Mouse (Mus musculus): ENCODE data around the gene Car8. TPM values are rescaled to one million over a fixed set of nuclear protein-coding genes. Genes with fewer than 3 reads are reported as not detected.

Gene Car8
- not detected for polyA plus RNA-seq (2017; shearing (Covaris generic))

DNA sequence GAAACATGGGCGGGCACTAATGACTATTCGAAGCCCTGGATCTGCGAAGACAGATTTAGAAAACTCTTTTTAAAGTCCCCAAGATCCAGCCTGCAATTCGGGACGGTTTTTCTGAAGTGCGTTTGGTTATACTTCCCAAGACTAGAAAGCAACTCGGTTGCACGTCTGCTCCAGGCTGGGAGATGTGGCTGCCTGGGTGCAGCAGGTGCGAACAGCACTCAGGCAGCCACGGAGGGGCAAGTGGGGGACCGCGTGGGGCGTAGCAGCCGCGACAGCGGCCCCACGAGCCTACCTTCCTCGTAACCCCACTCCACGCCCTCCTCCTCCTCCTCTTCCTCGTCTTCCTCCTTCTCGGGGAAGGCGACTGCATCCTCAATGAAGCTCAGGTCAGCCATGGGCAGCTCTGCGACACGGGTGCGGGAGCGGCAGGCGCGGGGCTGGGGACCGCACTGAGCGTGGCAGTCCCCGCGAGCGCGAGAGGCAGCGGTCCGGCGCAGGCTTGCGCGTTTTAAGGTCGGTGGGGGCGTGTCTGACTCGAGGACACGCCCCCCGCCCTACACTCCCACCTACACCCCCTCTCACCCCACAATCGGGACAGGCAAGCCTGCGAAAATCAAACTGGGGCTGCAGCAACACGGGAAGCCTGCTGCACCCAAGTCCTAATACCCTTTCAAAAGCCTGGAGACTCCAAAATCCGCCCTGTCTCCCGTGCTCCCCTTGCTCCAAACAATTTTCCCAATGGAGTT, at the start of gene Car8:
TSS of gene Car8 (minus strand) at position 482 of the 746 bp plus-strand sequence.
- ATAC-seq, result no peak

GRCm38 (mm10) chr4:8284934-8285333, 46.1 kb upstream of the Car8 start:
- ATAC-seq, result no peak

DNA sequence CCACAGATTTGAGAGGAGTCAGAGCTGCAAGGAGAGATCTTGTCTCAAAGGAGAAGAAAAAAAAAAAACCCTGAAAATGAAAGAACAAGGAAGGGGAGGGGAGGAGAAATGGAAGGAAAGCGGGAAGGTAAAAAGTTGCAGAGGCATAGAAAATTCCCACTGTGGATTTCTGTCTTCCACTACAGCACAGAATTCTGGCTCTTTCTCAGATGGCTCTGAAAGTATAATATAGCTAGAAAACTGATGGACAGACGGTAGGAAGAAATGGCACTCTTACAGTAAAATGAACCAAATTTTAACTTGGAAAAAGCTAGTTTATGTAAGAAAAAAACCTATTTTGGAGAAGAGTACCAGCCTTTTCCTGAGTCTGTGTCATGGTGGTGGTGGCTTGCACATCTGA, 39.3 kb upstream of the Car8 start:
- no peak for ATAC-seq

DNA sequence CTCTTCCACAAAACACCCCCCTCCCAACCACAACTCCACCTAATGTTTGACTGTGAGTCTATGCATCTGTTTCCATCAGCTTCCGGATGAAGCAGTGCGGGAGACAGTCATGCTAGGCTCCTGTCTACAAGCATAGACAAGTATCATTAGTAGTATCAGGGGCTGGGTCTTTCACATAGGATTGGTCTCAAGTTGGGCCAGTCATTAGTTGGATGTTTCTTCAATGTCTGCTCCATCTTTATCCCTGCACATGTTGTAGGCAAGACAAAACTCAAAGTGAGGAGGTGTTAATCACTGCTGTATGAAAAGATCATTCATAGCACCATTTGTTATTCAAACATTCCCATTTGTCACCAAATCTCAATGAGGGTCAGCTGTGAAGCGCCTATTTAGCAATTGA, 11.0 kb upstream of the Car8 start:
- ATAC-seq, result no peak

- ATAC-seq, result no peak
Measured at GRCm38 (mm10) chr4:8245495-8246063, 6.7 kb upstream of the Car8 start.

GRCm38 (mm10) chr4:8245062-8245461, 6.2 kb upstream of the Car8 start:
- ATAC-seq, result no peak

- ATAC-seq, result no peak
Measured at GRCm38 (mm10) chr4:8239699-8240098, 858 bp upstream of the Car8 start.

GRCm38 (mm10) chr4:8239306-8239670, 447 bp upstream of the Car8 start:
- no peak for ATAC-seq

GRCm38 (mm10) chr4:8232393-8233111, 6.3 kb downstream of the Car8 start:
- ATAC-seq, result no peak

DNA sequence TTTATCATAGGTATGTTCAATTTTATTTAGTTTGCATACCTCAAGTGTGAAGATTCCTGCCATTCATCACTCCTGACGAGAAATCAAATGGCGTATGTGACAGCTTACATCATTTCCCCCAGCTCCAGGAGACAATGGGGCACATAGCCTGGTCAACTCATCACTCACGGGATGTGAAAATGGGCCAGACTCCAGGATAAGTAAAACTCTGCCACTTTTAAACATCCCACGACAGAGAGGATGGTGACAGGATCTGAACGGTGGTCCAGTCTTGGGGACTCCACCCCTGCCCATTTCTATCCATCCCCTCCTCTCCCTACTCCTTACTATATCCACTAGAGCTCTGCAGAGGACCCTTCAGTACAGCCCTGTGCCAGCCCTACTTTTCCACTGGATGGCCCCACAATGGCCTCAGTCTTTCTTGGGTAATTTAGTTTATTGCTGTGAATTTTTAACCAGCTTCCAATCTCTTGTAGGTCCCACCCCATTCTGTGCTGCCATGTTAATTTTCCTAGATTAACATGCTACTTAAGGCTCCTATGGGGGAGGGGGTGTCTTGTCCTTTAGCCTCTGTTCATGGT, 7.5 kb downstream of the Car8 start:
- no peak for ATAC-seq

GRCm38 (mm10) chr4:8229661-8230298, 9.1 kb downstream of the Car8 start:
- no peak for ATAC-seq

DNA sequence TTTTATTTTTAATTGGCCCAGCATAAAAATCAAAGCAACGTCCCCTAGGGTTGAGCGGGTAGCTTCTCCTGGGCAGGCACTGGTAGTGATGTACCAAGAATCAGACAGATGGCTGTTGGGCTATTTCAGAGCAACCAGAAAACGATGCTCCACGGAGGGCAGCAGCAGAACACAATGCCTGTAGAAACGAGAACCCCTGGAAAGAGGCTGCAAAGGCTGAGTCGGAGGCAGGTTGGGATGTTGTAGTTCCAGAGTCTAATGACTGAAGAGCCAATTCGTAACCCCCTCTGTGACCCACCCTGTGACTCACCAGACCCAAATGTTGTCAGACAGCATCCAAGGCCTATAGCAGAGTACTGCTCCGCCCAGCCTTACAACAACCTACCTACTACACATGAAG, 19.9 kb downstream of the Car8 start:
- no peak for ATAC-seq

- ATAC-seq, result no peak
Measured at GRCm38 (mm10) chr4:8218004-8218403, 20.8 kb downstream of the Car8 start.

DNA sequence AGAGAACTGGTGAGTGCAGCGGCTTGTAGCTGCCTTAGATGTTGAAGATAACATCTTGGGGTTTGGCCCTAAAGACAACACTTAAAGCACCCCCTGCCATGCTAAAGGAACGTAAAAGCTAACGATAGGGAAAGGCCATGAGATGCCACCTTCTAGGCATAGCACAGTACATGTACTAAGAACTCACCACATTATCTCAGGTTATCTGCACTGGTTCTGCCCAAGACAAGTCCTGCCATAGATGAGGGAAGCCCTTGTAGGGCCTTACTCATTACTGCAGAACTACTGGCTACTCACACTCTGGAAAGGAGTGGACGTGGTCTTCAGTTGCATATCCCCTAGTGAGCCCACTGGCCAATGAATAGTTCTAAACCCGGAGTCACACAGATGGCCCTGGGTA, 21.6 kb downstream of the Car8 start:
- ATAC-seq, result no peak

GRCm38 (mm10) chr4:8216551-8216950, 22.3 kb downstream of the Car8 start:
- no peak for ATAC-seq

GRCm38 (mm10) chr4:8213661-8214060, 25.2 kb downstream of the Car8 start:
- ATAC-seq, result no peak

- no peak for ATAC-seq
Measured at GRCm38 (mm10) chr4:8212873-8213569, 25.8 kb downstream of the Car8 start.

- no peak for ATAC-seq
Measured at GRCm38 (mm10) chr4:8210452-8210851, 28.4 kb downstream of the Car8 start.

GRCm38 (mm10) chr4:8207924-8208323, 30.9 kb downstream of the Car8 start:
- no peak for ATAC-seq

GRCm38 (mm10) chr4:8206918-8207573, 31.8 kb downstream of the Car8 start:
- ATAC-seq, result no peak

DNA sequence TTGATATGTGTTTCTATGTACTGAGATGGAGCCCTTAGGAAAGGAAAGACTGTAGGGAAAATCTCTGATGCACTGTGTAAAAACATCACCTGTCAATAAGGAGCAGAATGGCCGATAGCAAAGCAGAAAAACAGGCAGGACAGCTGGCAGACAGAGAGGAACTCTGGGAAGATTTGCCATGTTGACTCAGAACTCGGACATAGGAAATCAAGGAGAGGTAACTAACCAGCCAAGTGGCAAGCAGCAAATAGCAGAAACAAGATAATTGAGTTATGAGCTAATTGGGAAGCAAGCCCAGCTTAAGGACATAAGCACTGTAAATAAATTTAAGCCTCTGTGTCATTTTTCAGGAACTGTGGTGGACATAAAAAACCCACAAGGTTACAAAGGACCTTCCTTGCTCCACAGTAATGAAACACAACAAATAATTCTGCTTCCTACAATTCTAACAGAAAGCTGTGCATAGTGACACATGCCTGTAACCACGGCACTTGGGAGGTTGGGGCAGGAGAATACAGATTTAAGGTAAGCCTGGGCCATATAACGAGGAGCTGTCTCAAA, 33.7 kb downstream of the Car8 start:
- no peak for ATAC-seq

DNA sequence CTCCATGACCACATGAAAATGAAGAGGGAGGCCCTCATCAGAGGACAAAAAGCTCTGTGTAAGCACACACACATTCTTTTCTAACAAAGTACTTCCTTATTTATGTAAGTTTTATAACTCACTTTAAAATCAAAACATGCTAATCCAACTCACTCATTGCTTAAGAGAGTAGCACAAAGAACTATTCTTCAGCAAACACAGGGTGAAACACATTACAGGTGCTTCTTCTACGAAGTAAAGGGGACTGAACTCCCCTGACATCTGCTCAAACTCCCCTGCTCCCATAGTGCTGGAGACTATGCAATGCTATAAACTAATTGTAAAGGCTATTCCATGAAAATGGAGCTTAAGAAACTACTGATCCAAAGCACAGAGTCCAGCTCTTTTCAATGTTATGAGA, 35.5 kb downstream of the Car8 start:
- no peak for ATAC-seq
